Mouse (Mus musculus): ENCODE data around the gene Elmod3.

The Elmod3 gene

DNA sequence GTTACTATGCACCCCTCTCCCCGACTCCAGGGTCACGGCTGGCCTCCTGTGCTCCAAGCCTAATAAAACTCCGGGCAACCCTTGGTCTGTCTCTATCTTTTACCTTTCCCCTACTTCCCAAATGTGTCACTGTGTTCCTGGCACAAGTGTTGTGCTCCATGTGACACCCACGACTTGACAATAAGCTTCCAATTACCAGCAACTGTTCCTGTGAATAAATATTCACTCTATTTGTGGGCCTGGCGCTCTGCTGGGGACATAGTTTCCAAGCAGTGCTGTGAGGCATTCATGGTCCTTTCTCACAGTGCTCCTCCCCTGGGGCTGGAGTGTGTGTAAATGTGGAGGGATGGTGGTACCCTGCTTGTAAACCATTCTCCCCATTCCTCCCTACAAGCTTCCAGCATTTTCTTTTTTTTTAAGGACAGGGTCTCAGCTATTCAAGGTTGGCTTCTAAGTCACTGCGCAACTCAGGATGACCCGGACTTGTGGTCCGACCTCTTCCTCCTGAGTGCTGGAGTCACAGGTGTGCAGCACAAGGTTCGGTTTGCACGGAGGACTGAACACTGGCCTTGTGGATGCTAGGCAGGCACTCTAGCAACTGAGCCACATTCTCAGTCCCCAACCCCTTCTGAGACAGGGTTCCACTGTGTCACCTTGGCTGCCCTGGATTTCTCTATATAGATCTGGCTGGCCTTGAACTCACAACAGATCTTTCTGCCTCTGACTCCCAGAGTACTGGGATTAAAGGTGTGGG is 27.4 kb downstream of the Elmod3 start:
- DNase-seq (ENCODE audit: low spot score): no peak

DNA sequence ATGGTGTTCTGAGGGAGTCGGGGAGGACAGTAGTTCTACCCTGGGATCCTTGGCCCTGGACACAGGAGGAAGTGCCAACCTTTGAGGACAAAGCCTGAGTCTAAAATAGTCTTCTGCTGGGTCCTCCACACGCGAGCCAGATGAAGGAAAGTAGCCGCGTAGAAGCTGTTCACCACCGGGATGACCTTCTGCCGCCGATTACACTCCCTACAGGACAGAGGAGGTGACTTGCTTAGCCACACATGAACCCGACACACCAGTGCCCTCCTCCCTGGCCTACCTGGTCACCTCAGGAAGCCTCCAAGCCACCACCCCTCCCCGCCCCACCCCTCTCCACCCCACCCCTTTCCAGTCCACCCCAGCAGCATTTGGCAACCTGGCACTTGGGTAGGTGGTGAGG is 29.5 kb downstream of the Elmod3 start:
- no peak for DNase-seq (ENCODE audit: low spot score)

DNA sequence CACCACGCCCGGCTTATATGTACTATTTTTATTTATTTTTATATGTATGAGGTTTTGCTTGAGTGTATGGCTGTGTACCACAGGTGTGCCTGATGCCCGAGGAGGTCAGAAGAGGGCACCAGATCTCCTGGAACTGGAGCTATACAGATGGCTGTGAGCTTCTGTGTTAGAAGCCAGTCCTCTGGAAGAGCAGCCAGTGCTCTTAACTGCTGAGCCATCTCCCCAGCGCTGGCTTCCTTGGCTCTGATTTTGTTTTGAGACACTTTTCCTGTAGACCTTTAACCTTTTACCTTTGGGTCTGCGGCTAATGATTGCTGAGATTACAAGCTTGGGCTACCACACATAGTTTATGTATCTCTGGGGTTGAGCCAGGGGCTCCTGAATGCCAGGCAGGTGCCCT is 30.7 kb downstream of the Elmod3 start:
- no peak for DNase-seq (ENCODE audit: low spot score)

GRCm38 (mm10) chr6:72566044-72566443 is 32.2 kb downstream of the Elmod3 start:
- DNase-seq (ENCODE audit: low spot score): peak; percentile 75

- no peak for DNase-seq (ENCODE audit: low spot score)
These were observed 32.7 kb downstream of the Elmod3 start for GRCm38 (mm10) chr6:72565506-72565905.

DNA sequence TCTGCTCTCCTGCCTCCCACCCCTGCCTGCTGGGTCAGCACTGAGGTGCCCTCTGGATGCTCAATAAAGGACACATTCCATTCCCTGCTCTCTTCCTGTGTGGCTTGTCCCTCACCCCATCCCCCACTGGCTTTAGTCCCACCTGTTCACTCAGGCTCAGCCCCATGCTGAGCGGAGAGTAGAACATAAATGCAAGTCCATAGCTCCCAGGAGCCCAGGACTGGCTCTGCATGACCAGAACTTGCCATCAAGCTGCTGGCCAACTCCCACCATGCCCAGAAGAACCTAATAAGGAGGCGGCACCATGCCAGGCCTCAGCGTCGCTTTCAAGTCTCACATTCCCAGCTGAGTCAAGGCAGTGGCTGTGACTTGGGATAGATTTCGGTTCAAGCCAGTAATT is 35.3 kb downstream of the Elmod3 start:
- no peak for DNase-seq (ENCODE audit: low spot score)

GRCm38 (mm10) chr6:72562486-72562885 is 35.7 kb downstream of the Elmod3 start:
- no peak for DNase-seq (ENCODE audit: low spot score)

- no peak for DNase-seq (ENCODE audit: low spot score)
These were observed 37.4 kb downstream of the Elmod3 start for GRCm38 (mm10) chr6:72560801-72561200.

DNA sequence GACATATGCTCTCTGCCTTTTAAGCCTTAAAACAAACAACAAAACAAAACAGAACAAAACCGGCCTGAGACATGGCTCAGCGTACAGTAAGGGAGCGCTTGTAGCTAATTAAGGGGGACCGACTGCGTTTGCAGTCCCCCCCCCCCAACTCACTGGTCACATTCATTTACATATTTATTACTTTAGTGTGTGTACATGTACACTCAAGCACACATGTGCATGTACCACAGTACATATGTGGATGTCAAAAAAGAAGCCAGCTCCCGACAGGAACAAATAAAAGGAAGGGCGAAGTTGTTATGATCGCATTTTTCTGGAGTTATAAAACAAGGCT is 45.2 kb downstream of the Elmod3 start:
- no peak for DNase-seq (ENCODE audit: low spot score)

DNA sequence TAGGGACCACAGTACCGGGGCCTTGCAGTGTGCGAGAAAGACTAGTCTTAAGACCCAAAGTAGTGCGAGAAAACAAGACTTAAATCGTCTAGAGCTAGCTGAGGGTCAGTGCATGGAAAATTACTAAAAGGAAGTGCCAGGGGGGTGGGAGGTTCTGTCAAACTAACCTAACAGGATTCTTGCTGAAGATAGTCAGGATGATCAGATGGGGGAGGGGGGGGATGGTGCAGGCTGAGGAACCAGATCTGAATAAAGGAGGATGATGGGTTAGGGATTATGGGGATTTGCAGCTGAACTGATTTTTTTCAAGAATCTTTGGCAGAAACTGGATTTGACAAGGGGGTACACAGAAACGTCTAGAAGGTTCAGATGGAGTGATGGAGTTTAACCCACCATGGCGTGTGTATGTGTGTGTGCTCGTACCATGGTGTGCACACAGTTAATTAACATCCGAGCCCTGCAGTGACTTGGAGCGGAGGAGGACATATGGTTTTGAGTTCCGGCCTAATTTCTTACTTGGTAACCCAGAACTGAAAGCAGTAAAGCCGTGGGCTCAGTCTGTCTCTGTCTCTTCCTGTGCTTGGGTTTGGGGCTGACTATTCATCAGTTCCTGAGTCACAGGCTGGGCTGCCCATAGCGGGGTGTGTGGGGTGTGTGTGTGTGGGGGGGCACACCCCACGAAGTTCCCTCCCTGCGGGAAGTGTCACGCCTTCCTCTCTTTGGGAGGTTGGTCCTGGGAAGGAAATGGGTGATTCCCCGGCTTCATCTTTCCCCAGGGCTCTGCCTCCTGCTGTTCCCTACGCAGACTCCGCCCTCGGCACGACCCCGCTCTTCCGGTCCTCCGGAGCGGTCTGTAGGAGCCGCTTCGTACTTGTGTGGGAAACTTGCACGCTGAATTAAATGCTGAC is 45.8 kb downstream of the Elmod3 start:
- no peak for DNase-seq (ENCODE audit: low spot score)

DNA sequence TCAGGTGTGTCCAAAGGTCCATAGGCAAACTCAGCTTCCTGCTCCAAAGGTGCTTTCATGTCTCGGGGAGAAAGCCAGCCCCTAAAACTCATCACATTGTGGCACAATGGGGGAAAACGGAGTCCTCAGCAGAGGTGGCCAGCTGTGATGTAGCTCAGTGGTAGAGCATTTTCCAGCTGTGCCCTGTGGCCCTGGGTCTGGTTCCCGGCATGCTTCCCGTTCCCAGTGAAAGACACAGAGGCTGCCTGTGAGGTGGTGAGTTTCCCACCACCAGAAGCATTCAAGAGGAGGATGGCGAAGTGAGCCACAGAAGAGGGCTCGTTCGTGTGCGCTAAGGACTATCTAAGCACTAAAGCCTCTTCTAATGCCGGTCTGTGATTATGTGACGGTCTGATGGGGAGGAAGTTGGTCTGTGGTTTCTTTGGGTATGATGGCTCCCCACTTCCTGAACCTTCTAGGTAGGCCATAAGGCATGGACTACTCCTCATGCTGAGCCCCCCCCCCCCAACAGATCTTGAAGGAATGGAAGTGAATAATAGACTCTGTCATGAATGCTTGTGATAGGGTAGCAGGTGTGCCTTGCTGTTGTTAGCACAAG is 47.6 kb downstream of the Elmod3 start:
- DNase-seq (ENCODE audit: low spot score): no peak

- DNase-seq (ENCODE audit: low spot score): no peak
These were observed 48.2 kb downstream of the Elmod3 start for GRCm38 (mm10) chr6:72550025-72550424.

DNA sequence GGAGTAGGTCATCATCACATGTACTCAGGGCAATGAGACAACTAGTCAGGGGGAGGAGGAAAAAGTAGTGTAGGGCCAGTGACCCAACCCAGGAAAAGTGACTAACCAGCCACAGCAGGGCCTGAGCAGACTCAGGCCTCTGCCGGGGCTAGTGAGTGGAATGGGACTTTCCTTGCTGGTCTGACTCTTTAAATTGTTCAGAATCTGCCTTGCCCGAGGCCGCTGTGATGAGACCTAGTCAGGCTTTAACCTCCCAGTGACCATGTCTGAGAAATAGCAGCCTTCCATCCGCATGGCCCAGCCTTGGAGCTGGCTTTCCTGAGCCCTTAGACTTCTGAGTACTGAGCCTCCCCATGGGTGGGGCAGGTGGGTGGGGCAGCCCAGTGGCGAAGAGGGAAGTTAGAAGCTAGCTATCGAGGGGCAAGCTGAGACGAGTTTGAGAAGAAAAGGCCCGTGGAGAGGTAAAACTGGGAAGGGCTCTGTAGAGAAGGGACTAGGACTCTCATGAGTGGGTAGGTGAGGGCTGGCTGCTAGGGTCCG is 49.1 kb downstream of the Elmod3 start:
- no peak for DNase-seq (ENCODE audit: low spot score)

GRCm38 (mm10) chr6:72547862-72548261 is 50.4 kb downstream of the Elmod3 start:
- DNase-seq (ENCODE audit: low spot score): no peak

- DNase-seq (ENCODE audit: low spot score): no peak
These were observed 51.1 kb downstream of the Elmod3 start for GRCm38 (mm10) chr6:72547121-72547520.

DNA sequence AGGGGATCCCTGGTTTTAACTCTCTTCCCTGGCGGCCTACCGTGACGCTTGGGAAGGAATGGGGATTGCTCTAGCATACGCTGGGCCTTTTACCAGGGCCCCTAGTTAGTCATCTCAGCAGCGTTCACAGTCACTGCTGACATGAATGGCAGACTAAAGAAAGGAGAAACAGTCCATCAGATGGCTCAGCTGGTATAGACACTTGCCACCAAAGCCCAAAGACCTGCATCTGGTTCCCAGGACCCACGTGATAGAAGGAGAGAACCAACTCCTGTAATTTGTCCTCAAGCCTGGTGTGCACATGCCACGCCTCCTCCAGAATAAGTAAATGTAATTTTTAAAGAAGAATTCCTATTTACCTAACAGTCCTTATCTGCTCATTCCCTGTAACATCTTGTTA is 52.8 kb downstream of the Elmod3 start:
- no peak for DNase-seq (ENCODE audit: low spot score)

GRCm38 (mm10) chr6:72544283-72544987 is 53.8 kb downstream of the Elmod3 start, which contains the start of gene Capg:
TSS of gene Capg (plus strand) at chr6:72544391.
- DNase-seq (ENCODE audit: low spot score): peak; percentile 35

- no peak for DNase-seq (ENCODE audit: low spot score)
These were observed 54.9 kb downstream of the Elmod3 start for GRCm38 (mm10) chr6:72543265-72543850.

DNA sequence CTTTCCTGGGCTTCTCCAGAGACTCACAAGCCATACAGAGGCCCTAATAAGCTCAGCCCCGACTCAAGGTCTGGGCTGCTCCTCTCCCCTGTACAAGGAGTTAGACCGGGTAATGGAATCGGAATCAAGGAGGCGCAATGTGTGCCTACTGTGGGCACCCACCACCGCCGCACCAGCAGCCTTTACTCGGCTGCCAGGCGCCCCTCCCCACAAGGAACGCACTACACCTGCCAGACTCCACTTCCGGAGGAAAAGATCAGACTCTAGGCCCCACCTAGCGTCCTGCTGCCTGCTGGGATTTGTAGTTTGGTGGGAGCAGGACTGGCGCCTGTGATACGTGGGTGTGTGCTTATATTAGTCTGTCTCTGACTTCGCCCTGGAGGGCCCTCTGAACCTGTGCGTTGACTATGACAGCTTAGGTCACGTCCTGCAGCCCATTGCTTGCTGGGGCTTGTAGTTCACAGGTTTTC is 59.6 kb downstream of the Elmod3 start:
- peak; percentile 52 for DNase-seq (ENCODE audit: low spot score)

GRCm38 (mm10) chr6:72537998-72538500 is 60.2 kb downstream of the Elmod3 start:
- DNase-seq (ENCODE audit: low spot score): no peak

DNA sequence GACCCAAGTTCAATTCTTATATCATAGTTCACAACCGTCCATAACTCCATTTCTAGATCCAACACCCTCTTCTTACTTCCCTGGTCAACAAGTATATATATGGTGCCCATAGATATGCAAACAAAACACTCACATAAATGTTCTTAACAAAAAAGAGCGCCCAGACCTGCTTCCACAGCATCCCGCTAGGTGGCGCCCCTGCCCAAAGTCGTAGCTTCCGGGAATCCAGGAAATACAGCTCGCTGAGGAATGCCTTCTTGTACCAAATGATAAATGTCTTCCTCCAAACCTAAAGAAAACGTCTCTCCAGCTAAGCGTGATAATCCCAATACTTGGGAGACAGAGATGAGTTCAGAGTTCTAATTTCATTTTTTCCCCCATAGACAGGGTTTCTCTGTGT is 63.0 kb downstream of the Elmod3 start:
- no peak for DNase-seq (ENCODE audit: low spot score)
